Mouse (Mus musculus): ENCODE results near the gene 1700001C19Rik.

DNA sequence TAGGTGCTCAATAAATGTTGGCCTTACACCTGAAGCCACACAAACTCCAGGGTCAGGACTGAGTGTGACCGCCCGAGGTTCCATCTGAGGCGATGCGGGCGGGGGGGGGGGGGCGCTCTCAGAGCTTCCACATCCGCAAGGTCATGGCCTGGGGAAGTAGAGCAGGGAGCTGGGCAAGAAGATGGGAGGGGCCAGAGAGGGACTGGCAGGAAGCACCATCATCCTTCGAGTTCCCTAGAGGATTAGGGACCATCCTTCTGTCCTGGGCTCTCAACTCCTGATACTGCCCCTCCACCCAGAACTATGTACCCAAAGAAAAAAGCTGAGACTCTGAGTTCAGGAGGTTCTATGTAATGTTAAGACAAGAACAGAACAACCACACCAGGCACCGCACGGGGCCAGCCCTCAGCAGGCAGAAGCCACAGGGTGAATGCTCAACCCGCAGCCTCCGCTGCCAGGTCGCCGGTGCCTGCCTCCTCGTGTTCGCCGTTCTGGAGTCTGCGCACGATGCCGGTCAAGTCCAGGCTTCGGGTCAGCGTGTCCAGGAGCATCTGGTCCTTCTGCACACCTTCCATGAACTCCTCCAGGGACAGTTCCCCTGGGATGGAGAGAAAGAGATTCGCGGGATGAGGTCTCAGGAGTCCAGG is 42.8 kb downstream of the 1700001C19Rik start:
- no peak for TF ChIP-seq ZC3H11A (IDR thresholded peaks at IDR 0.05; ENCODE audit: borderline replicate concordance, low read depth, low read length)
- TF ChIP-seq ZNF384 (IDR thresholded peaks at IDR 0.05; ENCODE audit: low read depth, low read length) = no peak

All from ES-E14 (cell line).